Mouse (Mus musculus): Measurements from ENCODE around the gene Exosc5. TPM values are rescaled to one million over a fixed set of nuclear protein-coding genes. Genes with fewer than 3 reads are reported as not detected.

Gene Exosc5
- polyA plus RNA-seq, 2 experiments: 63.0 to 64.9 TPM

DNA sequence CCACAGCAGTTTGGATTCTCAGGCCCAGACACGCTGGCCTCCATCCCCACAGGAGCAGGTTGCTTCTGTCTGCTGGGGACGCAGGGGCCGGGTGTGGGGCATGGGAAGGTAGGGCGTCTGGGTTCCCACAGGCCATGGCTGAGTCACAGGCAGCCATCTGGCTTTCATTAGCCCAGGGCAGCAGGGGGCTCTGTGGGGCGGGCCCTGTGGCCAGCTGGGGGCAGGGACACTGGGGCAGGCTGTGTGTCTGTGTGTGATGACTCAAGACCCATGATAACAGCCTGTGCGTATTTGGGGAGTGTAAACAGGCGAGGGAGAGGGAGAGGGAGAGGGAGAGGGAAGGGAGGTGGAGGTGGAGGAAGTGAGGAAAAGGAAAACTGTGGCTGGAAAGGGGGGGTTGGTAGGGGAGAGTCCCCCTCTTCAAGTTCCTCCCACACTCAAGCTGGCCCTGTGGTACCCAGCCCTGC lies 52.8 kb downstream of the Exosc5 start:
- ATAC-seq (ENCODE audit: low FRiP score, low read depth): 0 out of 2 replicates have a peak, but pooled peaks have one; percentile 16
- Histone ChIP-seq H3K4me1 (ENCODE audit: control insufficient read depth, insufficient read depth, low read length) (peaks cover 23% of the 10 kb centered on the region), H3K9me3 (ENCODE audit: control insufficient read depth, low read length) (no peaks in the 10 kb centered on the region), H3K27me3 (ENCODE audit: control insufficient read depth, insufficient read depth, low read length) (no peaks in the 10 kb centered on the region), H3K27ac (replicated peaks; ENCODE audit: low read depth, low read length) (no peak overlapping the region), H3K4me3 (replicated peaks; ENCODE audit: low read length) (no peak overlapping the region), H3K4me2 (replicated peaks; ENCODE audit: low read depth, low read length, severe bottlenecking) (no peak overlapping the region), H3K36me3 (ENCODE audit: control insufficient read depth, insufficient read depth, low read length) (peaks cover 49% of the 10 kb centered on the region), H3K9ac (ENCODE audit: low read depth, low read length, severe bottlenecking) (0 out of 2 replicates have a peak overlapping the region, but pooled peaks have one; percentile 25)
- DNase-seq (ENCODE audit: low spot score): no peak
- 16% methylated on average over 7 of the region's 7 CpGs for WGBS
- no peak for TF ChIP-seq POLR2A (IDR thresholded peaks at IDR 0.05; ENCODE audit: borderline replicate concordance, extremely low read depth, insufficient read depth, insufficient read length)

DNA sequence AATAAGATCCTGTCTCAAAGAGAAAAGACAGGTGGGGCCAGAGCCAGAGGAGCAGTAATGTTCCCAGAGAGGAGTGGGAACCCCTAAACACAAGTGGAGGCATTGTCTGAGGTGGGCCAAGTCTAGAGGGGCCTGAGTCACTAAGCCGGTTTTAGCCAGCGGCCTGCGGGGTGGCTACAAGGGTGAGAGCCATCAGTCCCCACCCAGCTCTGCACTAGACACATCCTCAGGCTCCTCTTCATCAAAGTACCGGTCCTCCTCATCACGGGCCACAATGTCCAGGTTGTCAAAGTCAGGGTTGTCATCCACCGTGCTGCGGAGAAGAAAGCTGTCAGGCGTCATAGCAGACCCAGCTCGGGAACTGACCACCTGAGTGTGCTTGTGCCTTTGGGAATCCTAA lies 53.8 kb downstream of the Exosc5 start:
- 89% methylated on average over 9 of the region's 9 CpGs for WGBS
- Histone ChIP-seq H3K9me3 (ENCODE audit: control insufficient read depth, low read length) (no peaks in the 10 kb centered on the region), H3K9ac (ENCODE audit: low read depth, low read length, severe bottlenecking) (no peak overlapping the region), H3K4me1 (ENCODE audit: control insufficient read depth, insufficient read depth, low read length) (peaks cover 25% of the 10 kb centered on the region), H3K36me3 (ENCODE audit: control insufficient read depth, insufficient read depth, low read length) (peaks cover 49% of the 10 kb centered on the region), H3K4me2 (replicated peaks; ENCODE audit: low read depth, low read length, severe bottlenecking) (no peak overlapping the region), H3K27ac (replicated peaks; ENCODE audit: low read depth, low read length) (no peak overlapping the region), H3K4me3 (replicated peaks; ENCODE audit: low read length) (no peak overlapping the region), H3K27me3 (ENCODE audit: control insufficient read depth, insufficient read depth, low read length) (no peaks in the 10 kb centered on the region)
- DNase-seq (ENCODE audit: low spot score) (no peak), ATAC-seq (ENCODE audit: low FRiP score, low read depth) (no peak)
- TF ChIP-seq POLR2A (IDR thresholded peaks at IDR 0.05; ENCODE audit: borderline replicate concordance, extremely low read depth, insufficient read depth, insufficient read length): no peak

DNA sequence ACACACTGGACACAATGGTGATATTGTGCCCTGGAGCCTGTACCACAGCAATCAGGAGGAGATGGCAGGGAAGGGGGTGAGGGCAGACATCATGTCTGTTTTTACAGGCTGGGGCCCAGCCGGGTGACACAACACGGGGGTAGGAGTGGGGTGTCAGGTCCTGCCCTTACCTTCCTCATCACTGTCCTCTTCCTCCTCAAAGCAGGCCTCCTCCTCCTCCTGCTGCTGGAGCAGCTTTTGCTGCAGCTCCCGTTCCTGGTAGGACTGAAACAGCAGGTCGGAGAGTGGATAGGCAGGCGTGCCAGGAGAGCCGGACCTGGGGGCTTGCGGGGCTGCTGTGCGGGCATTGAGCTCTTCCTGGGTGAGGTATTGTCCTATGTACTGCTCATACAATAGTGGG lies 55.6 kb downstream of the Exosc5 start:
- H3K27ac ChIP-seq (replicated peaks; ENCODE audit: low read depth, low read length): no peak overlapping the region
- H3K4me3 ChIP-seq (replicated peaks; ENCODE audit: low read length): no peak overlapping the region
- H3K27me3 ChIP-seq (ENCODE audit: control insufficient read depth, insufficient read depth, low read length): no peaks in the 10 kb centered on the region
- no peaks in the 10 kb centered on the region for H3K9me3 ChIP-seq (ENCODE audit: control insufficient read depth, low read length)
- no peak overlapping the region for H3K9ac ChIP-seq (ENCODE audit: low read depth, low read length, severe bottlenecking)
- 95% methylated on average over 8 of the region's 8 CpGs for WGBS
- H3K4me1 ChIP-seq (ENCODE audit: control insufficient read depth, insufficient read depth, low read length): peaks cover 32% of the 10 kb centered on the region
- H3K36me3 ChIP-seq (ENCODE audit: control insufficient read depth, insufficient read depth, low read length): peaks cover 49% of the 10 kb centered on the region
- TF ChIP-seq POLR2A (IDR thresholded peaks at IDR 0.05; ENCODE audit: borderline replicate concordance, extremely low read depth, insufficient read depth, insufficient read length): no peak
- ATAC-seq (ENCODE audit: low FRiP score, low read depth) (no peak), DNase-seq (ENCODE audit: low spot score) (no peak)
- H3K4me2 ChIP-seq (replicated peaks; ENCODE audit: low read depth, low read length, severe bottlenecking): no peak overlapping the region

DNA sequence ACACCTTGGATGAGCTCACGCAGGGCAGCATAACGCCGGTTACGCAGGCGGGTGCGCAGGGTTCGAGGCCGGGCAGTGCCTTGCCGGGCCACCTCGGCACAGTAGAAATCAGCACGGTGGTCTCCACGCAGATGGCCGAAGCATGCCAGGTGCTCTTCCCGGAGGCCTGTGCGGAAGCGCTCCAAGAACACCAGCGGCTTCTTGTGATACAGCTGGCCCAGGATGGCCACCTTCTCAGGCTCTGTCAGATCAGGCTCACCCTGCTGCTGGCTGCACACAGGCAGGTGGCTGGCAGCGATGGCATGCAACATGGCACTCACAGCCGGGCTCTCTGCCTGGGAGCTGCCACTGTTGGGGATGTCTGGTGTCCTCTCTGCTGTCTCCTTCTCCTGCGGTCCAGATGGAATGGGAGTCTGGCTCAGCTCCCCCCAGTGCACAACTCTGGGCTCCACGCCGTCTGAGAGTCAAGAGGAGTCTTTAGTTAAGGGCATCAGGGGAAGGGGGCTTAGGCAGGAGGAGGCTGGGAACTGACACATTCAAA lies 56.8 kb downstream of the Exosc5 start:
- ATAC-seq (ENCODE audit: low FRiP score, low read depth) (no peak), DNase-seq (ENCODE audit: low spot score) (no peak)
- WGBS: 95% methylated on average over 22 of the region's 22 CpGs
- Histone ChIP-seq H3K36me3 (ENCODE audit: control insufficient read depth, insufficient read depth, low read length) (peaks cover 53% of the 10 kb centered on the region), H3K9ac (ENCODE audit: low read depth, low read length, severe bottlenecking) (no peak overlapping the region), H3K4me1 (ENCODE audit: control insufficient read depth, insufficient read depth, low read length) (peaks cover 26% of the 10 kb centered on the region), H3K27me3 (ENCODE audit: control insufficient read depth, insufficient read depth, low read length) (no peaks in the 10 kb centered on the region), H3K27ac (replicated peaks; ENCODE audit: low read depth, low read length) (no peak overlapping the region), H3K9me3 (ENCODE audit: control insufficient read depth, low read length) (no peaks in the 10 kb centered on the region), H3K4me3 (replicated peaks; ENCODE audit: low read length) (no peak overlapping the region), H3K4me2 (replicated peaks; ENCODE audit: low read depth, low read length, severe bottlenecking) (no peak overlapping the region)
- TF ChIP-seq POLR2A (IDR thresholded peaks at IDR 0.05; ENCODE audit: borderline replicate concordance, extremely low read depth, insufficient read depth, insufficient read length): no peak

DNA sequence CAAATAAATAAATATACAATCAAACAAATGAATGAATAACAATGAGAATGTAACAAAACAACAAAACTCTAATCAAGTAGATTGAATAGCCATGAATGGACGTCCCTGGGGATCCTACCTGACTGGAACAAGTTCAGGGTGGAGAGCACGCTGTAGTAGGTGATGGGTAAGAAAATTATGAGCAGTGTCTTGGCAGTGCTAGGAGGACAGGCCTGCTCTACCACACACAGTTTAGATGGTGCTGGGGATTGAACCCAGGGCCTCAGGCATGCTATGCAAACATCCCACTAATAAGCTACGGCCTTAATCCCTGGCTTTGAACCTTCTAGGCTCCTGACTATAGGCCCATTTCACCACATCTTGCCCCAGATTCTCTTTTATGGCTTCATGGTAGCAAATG lies 58.5 kb downstream of the Exosc5 start:
- Histone ChIP-seq H3K4me2 (replicated peaks; ENCODE audit: low read depth, low read length, severe bottlenecking) (peak overlapping the region; percentile 80), H3K27ac (replicated peaks; ENCODE audit: low read depth, low read length) (no peak overlapping the region), H3K36me3 (ENCODE audit: control insufficient read depth, insufficient read depth, low read length) (peaks cover 62% of the 10 kb centered on the region), H3K4me3 (replicated peaks; ENCODE audit: low read length) (peak overlapping the region; percentile 73; the same call in 1 of the 2 replicates), H3K9ac (ENCODE audit: low read depth, low read length, severe bottlenecking) (no peak overlapping the region; the same call in 1 of the 2 replicates), H3K4me1 (ENCODE audit: control insufficient read depth, insufficient read depth, low read length) (peaks cover 13% of the 10 kb centered on the region), H3K9me3 (ENCODE audit: control insufficient read depth, low read length) (no peaks in the 10 kb centered on the region), H3K27me3 (ENCODE audit: control insufficient read depth, insufficient read depth, low read length) (no peaks in the 10 kb centered on the region)
- DNase-seq (ENCODE audit: low spot score): no peak
- ATAC-seq (ENCODE audit: low FRiP score, low read depth): no peak
- TF ChIP-seq POLR2A (IDR thresholded peaks at IDR 0.05; ENCODE audit: borderline replicate concordance, extremely low read depth, insufficient read depth, insufficient read length): no peak
- WGBS: 84% methylated on average over 3 of the region's 3 CpGs

Measured in limb, embryonic 14.5 days (tissue).